Mouse (Mus musculus) heart, adult 2 months (tissue): Measurements from ENCODE around the gene Ubiad1.

Experiments
- CTCF ChIP-seq: fragments of 200-600 bp; IDR thresholded peaks from 2 replicates; pipeline ENCODE4 v1.8.1; 2022; ENCODE audit warnings: antibody characterized with exemption, mild to moderate bottlenecking, moderate library complexity
- POLR2A ChIP-seq: fragments of 200-500 bp; IDR thresholded peaks from 2 replicates; pipeline ENCODE4 v1.6.1; 2011; ENCODE audit warnings: mild to moderate bottlenecking, low read depth, low read length, control low read depth; ENCODE audit not compliant: insufficient read depth

GRCm38 (mm10) chr4:148472436-148473174, 28.0 kb upstream of the Ubiad1 start:
- TF ChIP-seq POLR2A (no peak), CTCF (no peak)
